Mouse (Mus musculus): ENCODE measurements around the gene Gpatch2l. TPM values are rescaled to one million over a fixed set of nuclear protein-coding genes. Genes with fewer than 3 reads are reported as not detected.

Gene Gpatch2l
- polyA plus RNA-seq, 1 experiment from 2014 or later = 21.4 TPM

- H3K9ac ChIP-seq (ENCODE audit: low read length) = no peak overlapping the region
- H3K36me3 ChIP-seq (ENCODE audit: control insufficient read depth, insufficient read depth, low read length) = no peaks in the 10 kb centered on the region
- H3K4me2 ChIP-seq (ENCODE audit: low read depth, low read length, severe bottlenecking) = no peak overlapping the region
- H3K27me3 ChIP-seq (ENCODE audit: control insufficient read depth, insufficient read depth, low read length) = no peaks in the 10 kb centered on the region; the same call in 1 of the 2 replicates
- ATAC-seq (replicated peaks; ENCODE audit: low FRiP score) (no peak), DNase-seq (ENCODE audit: low spot score) (no peak)
- H3K27ac ChIP-seq (ENCODE audit: low read depth, low read length) = no peak overlapping the region
- H3K4me1 ChIP-seq (replicated peaks; ENCODE audit: control insufficient read depth, insufficient read depth, low read length) = no peaks in the 10 kb centered on the region; the same call in 1 of the 2 replicates
- H3K4me3 ChIP-seq (ENCODE audit: low read depth, low read length) = no peak overlapping the region
- 91% methylated on average over 10 of the region's 10 CpGs for WGBS
- H3K9me3 ChIP-seq (ENCODE audit: control insufficient read depth, low read length) = no peaks in the 10 kb centered on the region
These were observed 61.3 kb downstream of the Gpatch2l start for GRCm38 (mm10) chr12:86302973-86303372.

GRCm38 (mm10) chr12:86305045-86305444 lies 63.4 kb downstream of the Gpatch2l start:
- Histone ChIP-seq H3K4me2 (ENCODE audit: low read depth, low read length, severe bottlenecking) (no peak overlapping the region), H3K4me3 (ENCODE audit: low read depth, low read length) (no peak overlapping the region), H3K27ac (ENCODE audit: low read depth, low read length) (no peak overlapping the region), H3K27me3 (ENCODE audit: control insufficient read depth, insufficient read depth, low read length) (no peaks in the 10 kb centered on the region; the same call in 1 of the 2 replicates), H3K36me3 (ENCODE audit: control insufficient read depth, insufficient read depth, low read length) (no peaks in the 10 kb centered on the region), H3K4me1 (replicated peaks; ENCODE audit: control insufficient read depth, insufficient read depth, low read length) (no peaks in the 10 kb centered on the region; the same call in 1 of the 2 replicates), H3K9me3 (ENCODE audit: control insufficient read depth, low read length) (no peaks in the 10 kb centered on the region), H3K9ac (ENCODE audit: low read length) (no peak overlapping the region)
- ATAC-seq (replicated peaks; ENCODE audit: low FRiP score) = no peak
- WGBS = 70% methylated on average over 7 of the region's 7 CpGs
- no peak for DNase-seq (ENCODE audit: low spot score)

- Histone ChIP-seq H3K4me3 (ENCODE audit: low read depth, low read length) (peak overlapping the region; percentile 0; the same call in 1 of the 2 replicates), H3K27ac (ENCODE audit: low read depth, low read length) (no peak overlapping the region), H3K4me2 (ENCODE audit: low read depth, low read length, severe bottlenecking) (peak overlapping the region; percentile 1; the same call in 1 of the 2 replicates), H3K36me3 (ENCODE audit: control insufficient read depth, insufficient read depth, low read length) (no peaks in the 10 kb centered on the region), H3K27me3 (ENCODE audit: control insufficient read depth, insufficient read depth, low read length) (no peaks in the 10 kb centered on the region; the same call in 1 of the 2 replicates), H3K4me1 (replicated peaks; ENCODE audit: control insufficient read depth, insufficient read depth, low read length) (no peaks in the 10 kb centered on the region; the same call in 1 of the 2 replicates), H3K9ac (ENCODE audit: low read length) (no peak overlapping the region), H3K9me3 (ENCODE audit: control insufficient read depth, low read length) (no peaks in the 10 kb centered on the region)
- no peak for DNase-seq (ENCODE audit: low spot score)
- 28% methylated on average over 15 of the region's 15 CpGs for WGBS
- ATAC-seq (replicated peaks; ENCODE audit: low FRiP score) = no peak
These were observed 64.1 kb downstream of the Gpatch2l start for GRCm38 (mm10) chr12:86305635-86306243.

- H3K4me1 ChIP-seq (replicated peaks; ENCODE audit: control insufficient read depth, insufficient read depth, low read length) = no peaks in the 10 kb centered on the region; the same call in 1 of the 2 replicates
- no peak for DNase-seq (ENCODE audit: low spot score)
- H3K9ac ChIP-seq (ENCODE audit: low read length) = no peak overlapping the region
- WGBS = 78% methylated on average over 10 of the region's 10 CpGs
- H3K27me3 ChIP-seq (ENCODE audit: control insufficient read depth, insufficient read depth, low read length) = no peaks in the 10 kb centered on the region; the same call in 1 of the 2 replicates
- ATAC-seq (replicated peaks; ENCODE audit: low FRiP score) = no peak
- H3K4me2 ChIP-seq (ENCODE audit: low read depth, low read length, severe bottlenecking) = no peak overlapping the region
- no peak overlapping the region for H3K4me3 ChIP-seq (ENCODE audit: low read depth, low read length)
- H3K36me3 ChIP-seq (ENCODE audit: control insufficient read depth, insufficient read depth, low read length) = no peaks in the 10 kb centered on the region
- H3K27ac ChIP-seq (ENCODE audit: low read depth, low read length) = no peak overlapping the region
- no peaks in the 10 kb centered on the region for H3K9me3 ChIP-seq (ENCODE audit: control insufficient read depth, low read length)
These were observed 67.8 kb downstream of the Gpatch2l start for GRCm38 (mm10) chr12:86309474-86309873.

GRCm38 (mm10) chr12:86309902-86310301 lies 68.2 kb downstream of the Gpatch2l start:
- Histone ChIP-seq H3K9me3 (ENCODE audit: control insufficient read depth, low read length) (no peaks in the 10 kb centered on the region), H3K4me1 (replicated peaks; ENCODE audit: control insufficient read depth, insufficient read depth, low read length) (no peaks in the 10 kb centered on the region; the same call in 1 of the 2 replicates), H3K27ac (ENCODE audit: low read depth, low read length) (no peak overlapping the region), H3K27me3 (ENCODE audit: control insufficient read depth, insufficient read depth, low read length) (no peaks in the 10 kb centered on the region), H3K4me3 (ENCODE audit: low read depth, low read length) (no peak overlapping the region), H3K4me2 (ENCODE audit: low read depth, low read length, severe bottlenecking) (no peak overlapping the region), H3K9ac (ENCODE audit: low read length) (no peak overlapping the region), H3K36me3 (ENCODE audit: control insufficient read depth, insufficient read depth, low read length) (no peaks in the 10 kb centered on the region)
- ATAC-seq (replicated peaks; ENCODE audit: low FRiP score) (no peak), DNase-seq (ENCODE audit: low spot score) (no peak)
- 79% methylated on average over 4 of the region's 4 CpGs for WGBS

GRCm38 (mm10) chr12:86320629-86321028 lies 79.0 kb downstream of the Gpatch2l start:
- peaks cover 2% of the 10 kb centered on the region; the same call in 1 of the 2 replicates for H3K27me3 ChIP-seq (ENCODE audit: control insufficient read depth, insufficient read depth, low read length)
- no peak for ATAC-seq (replicated peaks; ENCODE audit: low FRiP score)
- no peak for DNase-seq (ENCODE audit: low spot score)
- no peak overlapping the region for H3K4me2 ChIP-seq (ENCODE audit: low read depth, low read length, severe bottlenecking)
- H3K9me3 ChIP-seq (ENCODE audit: control insufficient read depth, low read length) = no peaks in the 10 kb centered on the region
- no peaks in the 10 kb centered on the region for H3K4me1 ChIP-seq (replicated peaks; ENCODE audit: control insufficient read depth, insufficient read depth, low read length)
- no peaks in the 10 kb centered on the region for H3K36me3 ChIP-seq (ENCODE audit: control insufficient read depth, insufficient read depth, low read length)
- WGBS = 15% methylated on average over 12 of the region's 12 CpGs
- H3K9ac ChIP-seq (ENCODE audit: low read length) = no peak overlapping the region
- no peak overlapping the region for H3K4me3 ChIP-seq (ENCODE audit: low read depth, low read length)
- H3K27ac ChIP-seq (ENCODE audit: low read depth, low read length) = no peak overlapping the region

GRCm38 (mm10) chr12:86324297-86324696 lies 82.6 kb downstream of the Gpatch2l start:
- H3K9me3 ChIP-seq (ENCODE audit: control insufficient read depth, low read length) = no peaks in the 10 kb centered on the region
- no peak overlapping the region for H3K4me3 ChIP-seq (ENCODE audit: low read depth, low read length)
- 52% methylated on average over 3 of the region's 3 CpGs for WGBS
- no peak overlapping the region for H3K9ac ChIP-seq (ENCODE audit: low read length)
- no peak overlapping the region for H3K27ac ChIP-seq (ENCODE audit: low read depth, low read length)
- no peaks in the 10 kb centered on the region for H3K4me1 ChIP-seq (replicated peaks; ENCODE audit: control insufficient read depth, insufficient read depth, low read length)
- H3K4me2 ChIP-seq (ENCODE audit: low read depth, low read length, severe bottlenecking) = no peak overlapping the region
- DNase-seq (ENCODE audit: low spot score) = no peak
- no peak for ATAC-seq (replicated peaks; ENCODE audit: low FRiP score)
- H3K36me3 ChIP-seq (ENCODE audit: control insufficient read depth, insufficient read depth, low read length) = no peaks in the 10 kb centered on the region
- H3K27me3 ChIP-seq (ENCODE audit: control insufficient read depth, insufficient read depth, low read length) = peaks cover 2% of the 10 kb centered on the region; the same call in 1 of the 2 replicates

GRCm38 (mm10) chr12:86329813-86330212 lies 88.2 kb downstream of the Gpatch2l start:
- ATAC-seq (replicated peaks; ENCODE audit: low FRiP score) (no peak), DNase-seq (ENCODE audit: low spot score) (no peak)
- no peaks in the 10 kb centered on the region for H3K9me3 ChIP-seq (ENCODE audit: control insufficient read depth, low read length)
- H3K4me1 ChIP-seq (replicated peaks; ENCODE audit: control insufficient read depth, insufficient read depth, low read length) = no peaks in the 10 kb centered on the region
- H3K27ac ChIP-seq (ENCODE audit: low read depth, low read length) = no peak overlapping the region
- WGBS = 56% methylated on average over 4 of the region's 4 CpGs
- H3K4me3 ChIP-seq (ENCODE audit: low read depth, low read length) = no peak overlapping the region
- no peaks in the 10 kb centered on the region for H3K27me3 ChIP-seq (ENCODE audit: control insufficient read depth, insufficient read depth, low read length)
- H3K36me3 ChIP-seq (ENCODE audit: control insufficient read depth, insufficient read depth, low read length) = no peaks in the 10 kb centered on the region
- no peak overlapping the region for H3K4me2 ChIP-seq (ENCODE audit: low read depth, low read length, severe bottlenecking)
- no peak overlapping the region for H3K9ac ChIP-seq (ENCODE audit: low read length)

GRCm38 (mm10) chr12:86330684-86331083 lies 89.0 kb downstream of the Gpatch2l start:
- no peak for ATAC-seq (replicated peaks; ENCODE audit: low FRiP score)
- H3K4me3 ChIP-seq (ENCODE audit: low read depth, low read length) = no peak overlapping the region

More at GRCm38 (mm10) chr12:86330684-86331083, 89.0 kb downstream of the Gpatch2l start:
- 83% methylated on average over 9 of the region's 9 CpGs for WGBS
- Histone ChIP-seq H3K36me3 (ENCODE audit: control insufficient read depth, insufficient read depth, low read length) (no peaks in the 10 kb centered on the region), H3K9ac (ENCODE audit: low read length) (no peak overlapping the region), H3K9me3 (ENCODE audit: control insufficient read depth, low read length) (no peaks in the 10 kb centered on the region), H3K4me2 (ENCODE audit: low read depth, low read length, severe bottlenecking) (no peak overlapping the region), H3K27ac (ENCODE audit: low read depth, low read length) (no peak overlapping the region), H3K4me1 (replicated peaks; ENCODE audit: control insufficient read depth, insufficient read depth, low read length) (no peaks in the 10 kb centered on the region), H3K27me3 (ENCODE audit: control insufficient read depth, insufficient read depth, low read length) (no peaks in the 10 kb centered on the region)
- DNase-seq (ENCODE audit: low spot score) = no peak
